Mouse (Mus musculus): ENCODE measurements at regions not wholly inside any gene's neighbourhood (a gene's known extent, or its start where the extent isn't known, plus 50 kb on each side); places are given as distances from the start of the nearest gene placed in this dataset.

DNA sequence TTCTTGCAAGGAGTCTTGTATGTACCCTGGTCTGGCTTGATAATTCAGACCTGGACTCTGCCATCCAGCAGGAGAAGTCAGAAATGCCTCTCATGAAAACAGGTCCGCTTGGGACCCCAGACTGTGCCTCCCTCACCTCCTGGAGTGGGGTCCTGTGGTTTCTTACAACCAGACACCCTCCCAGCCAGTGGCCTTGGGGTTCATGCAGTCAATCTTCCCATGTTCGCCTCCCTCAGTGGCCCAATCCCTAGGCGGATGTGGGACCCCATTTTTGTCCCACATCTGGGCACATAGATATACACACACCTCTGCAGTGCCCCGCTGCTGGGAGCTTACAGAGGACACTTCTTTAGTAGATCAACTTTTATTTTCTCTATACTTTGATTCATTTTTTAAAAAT is 217.7 kb downstream of the Lrfn2 start:
- ATAC-seq (ENCODE audit: low TSS enrichment): no peak

GRCm38 (mm10) chr17:49150971-49151422 is 218.8 kb downstream of the Lrfn2 start:
- ATAC-seq (ENCODE audit: low TSS enrichment): peak; percentile 98

- no peak for ATAC-seq (ENCODE audit: low TSS enrichment)
Observed at GRCm38 (mm10) chr17:49153994-49154393, 221.8 kb downstream of the Lrfn2 start.

- no peak for ATAC-seq (ENCODE audit: low TSS enrichment)
Observed at GRCm38 (mm10) chr17:49155001-49155515, 222.9 kb downstream of the Lrfn2 start.

DNA sequence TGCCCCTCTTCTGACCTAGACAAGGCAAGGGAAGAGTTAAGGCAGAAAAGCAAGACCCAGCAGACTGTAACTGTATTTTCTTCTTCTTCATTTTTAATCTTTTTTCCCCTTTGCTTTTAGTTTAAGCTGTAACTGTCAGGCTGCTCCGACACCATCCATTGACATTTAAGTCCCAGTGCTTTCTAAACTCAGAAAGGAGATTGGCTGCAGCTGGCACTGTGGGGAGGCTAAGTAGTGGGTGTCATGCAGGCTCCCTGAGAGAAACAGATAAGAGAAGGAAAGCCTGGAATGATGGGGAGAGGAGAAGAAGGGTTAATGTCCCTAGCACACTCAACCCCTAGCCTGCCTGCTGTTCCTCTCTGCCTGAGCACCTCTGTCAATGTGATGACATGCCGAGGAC is 225.4 kb downstream of the Lrfn2 start:
- ATAC-seq (ENCODE audit: low TSS enrichment): peak; percentile 64

- ATAC-seq (ENCODE audit: low TSS enrichment): peak; percentile 67
Observed at GRCm38 (mm10) chr17:49171252-49172047, 239.3 kb downstream of the Lrfn2 start.

DNA sequence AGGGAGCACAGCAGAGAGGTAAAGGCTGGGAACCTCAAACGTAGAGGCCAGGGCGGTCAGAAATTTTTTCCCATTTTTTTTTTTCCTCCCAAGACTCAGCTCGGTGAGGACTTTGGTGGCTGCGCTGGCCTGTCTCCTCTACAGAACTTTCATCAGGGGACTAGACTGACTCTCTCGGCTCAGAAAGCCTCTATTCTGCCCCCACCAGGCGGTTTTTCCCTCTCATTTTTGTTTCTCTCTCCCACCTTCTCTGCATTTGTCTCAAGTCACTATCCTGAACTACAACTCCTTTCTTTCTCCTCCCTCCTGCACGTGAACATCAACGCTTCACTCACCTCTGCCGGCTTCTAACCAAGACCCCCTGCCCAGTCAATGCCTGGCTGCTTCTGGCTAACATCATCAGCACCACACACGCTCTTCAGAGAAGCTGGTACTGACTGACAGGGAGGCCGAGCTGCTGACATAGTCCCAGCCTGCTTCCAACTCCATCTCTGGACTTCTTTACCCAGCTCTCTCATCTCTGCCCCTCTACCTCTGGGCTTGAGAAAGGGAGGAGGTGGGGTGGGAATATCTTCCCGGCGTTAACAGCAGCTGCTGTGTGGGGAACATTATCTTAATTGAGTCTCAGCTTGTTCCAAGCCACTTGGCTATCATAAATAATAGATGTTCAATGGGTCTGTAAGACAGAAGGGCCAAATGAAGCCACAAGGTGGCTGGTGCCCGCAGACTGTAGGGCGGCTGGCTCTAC is 240.0 kb downstream of the Lrfn2 start:
- peak; percentile 82 for ATAC-seq (ENCODE audit: low TSS enrichment)

DNA sequence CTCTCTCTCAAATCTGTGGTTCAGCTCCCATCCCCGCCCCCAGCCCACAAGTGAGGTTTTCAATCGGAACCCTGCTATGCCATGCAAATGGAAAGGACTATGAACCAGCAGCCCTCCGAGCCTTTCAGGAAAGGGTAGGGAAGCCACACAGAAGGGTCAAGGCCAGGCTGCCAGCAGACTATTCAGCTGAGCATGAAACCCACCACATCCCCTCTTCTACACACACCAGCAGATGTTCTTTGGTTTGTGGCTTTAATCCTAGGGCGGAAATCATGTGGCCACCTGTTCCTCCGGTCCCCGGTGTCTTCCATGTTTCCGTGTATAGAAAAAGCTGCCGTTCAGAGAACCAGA is 240.6 kb downstream of the Lrfn2 start:
- no peak for ATAC-seq (ENCODE audit: low TSS enrichment)

- ATAC-seq (ENCODE audit: low TSS enrichment): no peak
Observed at GRCm38 (mm10) chr17:49177966-49178731, 246.0 kb downstream of the Lrfn2 start.

- peak; percentile 29; the same call in 1 of the 2 replicates for ATAC-seq (ENCODE audit: low TSS enrichment)
Observed at GRCm38 (mm10) chr17:49182485-49182884, 245.7 kb upstream of the Mocs1 start.

- peak; percentile 82 for ATAC-seq (ENCODE audit: low TSS enrichment)
Observed at GRCm38 (mm10) chr17:49183917-49184316, 244.2 kb upstream of the Mocs1 start.

GRCm38 (mm10) chr17:49185052-49185612 is 243.0 kb upstream of the Mocs1 start:
- no peak for ATAC-seq (ENCODE audit: low TSS enrichment)

DNA sequence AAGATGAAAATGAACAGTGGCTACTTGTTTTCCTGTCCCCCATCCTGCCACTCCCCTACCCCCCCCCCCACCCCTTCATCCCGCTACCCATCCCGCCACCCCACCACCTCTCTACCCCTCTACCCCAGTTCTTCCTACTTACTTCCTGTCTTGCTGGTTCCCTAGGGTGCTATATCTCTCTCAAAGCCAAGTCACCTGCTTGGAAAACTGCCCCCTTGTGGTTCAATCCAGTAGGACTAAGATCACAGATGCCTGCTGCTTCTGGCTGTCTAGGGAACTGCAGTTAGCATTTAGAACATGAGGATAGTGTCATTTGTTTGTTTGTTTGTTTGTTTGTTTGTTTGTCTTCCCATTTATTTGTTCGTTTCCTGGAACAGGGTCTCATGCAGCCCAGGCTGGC is 238.4 kb upstream of the Mocs1 start:
- ATAC-seq (ENCODE audit: low TSS enrichment): peak; percentile 69; the same call in 1 of the 2 replicates

GRCm38 (mm10) chr17:49190337-49190736 is 237.8 kb upstream of the Mocs1 start:
- ATAC-seq (ENCODE audit: low TSS enrichment): no peak

DNA sequence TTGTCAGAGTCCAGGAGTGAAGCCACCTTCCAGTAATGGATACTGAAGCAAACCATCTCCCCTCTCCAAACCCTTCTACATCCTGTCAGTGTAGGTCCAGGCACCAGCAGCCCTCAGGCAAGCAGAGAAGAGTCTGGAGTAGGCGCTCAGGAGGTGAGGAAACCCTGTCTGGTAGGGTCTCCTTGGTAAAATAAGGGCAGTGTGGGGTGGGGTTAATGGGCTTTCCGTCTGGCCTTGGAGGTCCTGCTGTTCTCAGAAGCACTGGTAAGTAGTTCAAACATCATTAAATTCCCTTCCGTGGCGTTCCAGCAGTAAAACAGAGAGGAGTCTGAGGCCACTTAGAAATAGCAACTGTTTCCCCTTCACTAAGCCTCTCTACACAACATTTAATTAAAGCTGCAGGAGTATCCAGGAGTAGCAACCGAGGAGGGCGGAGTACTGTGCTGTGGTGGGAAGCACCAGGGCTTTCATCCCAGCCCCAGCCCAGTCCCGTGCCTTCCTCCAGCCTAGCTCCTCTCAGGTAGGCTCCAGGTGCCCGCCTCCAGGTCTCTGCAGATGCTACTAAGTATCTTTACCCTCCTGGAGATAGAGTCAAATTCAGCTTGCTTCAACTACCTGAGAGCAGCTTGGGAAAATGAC is 232.0 kb upstream of the Mocs1 start:
- no peak for ATAC-seq (ENCODE audit: low TSS enrichment)

DNA sequence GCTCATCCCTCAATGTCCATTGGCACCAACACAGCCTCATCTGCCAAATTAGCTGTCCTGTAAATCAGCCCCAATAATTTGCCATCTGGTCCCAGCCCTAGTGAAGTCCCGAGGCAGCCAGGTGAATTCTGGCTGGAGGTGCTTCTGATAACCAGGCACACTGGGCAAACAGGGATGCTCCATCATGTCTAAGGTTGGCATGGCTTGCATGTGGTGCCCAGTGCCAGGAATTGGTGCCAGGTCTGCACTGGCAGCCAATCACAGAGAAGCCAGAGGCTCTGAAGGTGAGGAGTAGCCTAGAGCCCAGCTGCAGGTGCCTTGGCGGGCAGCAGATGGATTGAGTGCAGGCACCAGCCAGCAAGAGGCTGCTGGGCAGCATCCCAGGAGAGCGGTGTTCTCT is 226.7 kb upstream of the Mocs1 start:
- no peak for ATAC-seq (ENCODE audit: low TSS enrichment)

DNA sequence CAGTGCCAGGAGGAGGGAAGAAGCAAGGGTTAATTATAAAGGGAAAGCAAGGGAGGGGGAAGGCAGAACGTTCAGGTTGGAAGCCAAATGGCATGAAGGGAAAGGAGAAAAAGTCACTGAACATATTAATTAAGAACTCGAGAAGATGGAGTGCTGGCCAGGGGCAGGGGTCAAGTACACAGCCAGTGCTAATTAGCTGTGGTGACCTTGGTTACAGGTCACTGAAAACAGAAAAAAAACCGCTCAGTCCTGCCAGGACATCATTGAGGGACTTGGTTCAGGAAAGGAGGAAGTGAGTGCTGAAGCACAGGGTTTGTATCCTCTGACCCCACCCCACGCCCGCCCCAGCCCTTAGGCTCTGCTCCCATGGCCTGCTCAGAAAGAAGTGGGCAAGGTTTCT is 223.1 kb upstream of the Mocs1 start:
- no peak for ATAC-seq (ENCODE audit: low TSS enrichment)

GRCm38 (mm10) chr17:49205564-49205963 is 222.6 kb upstream of the Mocs1 start:
- no peak for ATAC-seq (ENCODE audit: low TSS enrichment)

GRCm38 (mm10) chr17:49206708-49207107 is 221.5 kb upstream of the Mocs1 start:
- no peak for ATAC-seq (ENCODE audit: low TSS enrichment)

DNA sequence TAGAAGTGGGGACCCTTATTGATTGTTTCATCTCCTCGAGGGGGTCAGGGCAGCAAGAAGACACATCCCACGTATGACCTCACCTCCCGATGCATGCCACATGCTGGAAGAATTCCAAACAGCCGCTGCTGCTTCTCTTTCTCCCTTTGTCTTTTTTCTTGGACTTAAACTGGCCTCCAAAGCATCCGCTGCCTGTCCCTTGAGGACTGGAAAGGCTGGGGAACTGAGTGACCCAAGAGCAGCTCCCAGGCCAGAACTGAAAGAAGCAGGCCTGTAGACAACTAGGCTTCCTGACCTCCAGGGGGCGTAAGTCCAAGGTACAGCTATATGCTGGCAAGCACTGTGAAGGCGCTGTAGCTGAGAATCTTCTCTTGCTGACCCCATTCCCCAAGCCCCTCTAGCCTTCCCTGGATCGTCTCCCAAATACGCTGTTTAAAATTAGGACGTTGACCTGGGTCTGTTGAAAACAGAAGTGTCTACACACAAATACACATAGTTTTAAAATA is 219.8 kb upstream of the Mocs1 start:
- ATAC-seq (ENCODE audit: low TSS enrichment): no peak

- ATAC-seq (ENCODE audit: low TSS enrichment): no peak
Observed at GRCm38 (mm10) chr17:49212918-49213317, 215.2 kb upstream of the Mocs1 start.
